Mouse (Mus musculus): ENCODE measurements at regions not wholly inside any gene's neighbourhood (a gene's known extent, or its start where the extent isn't known, plus 50 kb on each side); places are given as distances from the start of the nearest gene placed in this dataset.

DNA sequence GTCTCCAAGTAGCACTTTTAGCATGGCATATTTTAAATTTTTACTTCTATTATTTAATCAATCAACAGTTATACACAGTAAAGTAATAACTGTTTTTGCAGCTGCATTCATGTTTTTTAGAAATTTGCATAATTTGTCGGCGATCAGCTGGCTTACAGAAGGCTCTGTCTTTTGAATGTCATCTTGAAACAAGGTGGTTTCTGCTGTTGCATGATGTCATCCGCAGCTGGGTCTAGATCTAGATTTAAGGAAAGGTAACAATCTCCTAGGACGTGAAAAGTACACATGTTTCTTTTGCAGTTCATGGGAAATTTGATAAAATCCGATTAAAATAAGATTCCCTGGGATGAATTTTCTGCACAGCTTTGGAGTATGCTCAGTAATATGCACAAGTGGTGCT, 534.9 kb downstream of the Ttll7 start:
- ATAC-seq (ENCODE audit: insufficient read depth, low read depth) (no peak), DNase-seq (ENCODE audit: low spot score) (no peak)
- Histone ChIP-seq H3K36me3 (replicated peaks; ENCODE audit: control insufficient read depth, insufficient read depth, low read length) (no peaks in the 10 kb centered on the region), H3K4me2 (ENCODE audit: low read depth, low read length) (no peak overlapping the region), H3K27me3 (ENCODE audit: control insufficient read depth, insufficient read depth, low read length) (no peaks in the 10 kb centered on the region), H3K9ac (replicated peaks; ENCODE audit: low read depth, low read length) (no peak overlapping the region), H3K4me3 (ENCODE audit: low read depth, low read length) (no peak overlapping the region), H3K4me1 (ENCODE audit: control insufficient read depth, insufficient read depth) (no peaks in the 10 kb centered on the region), H3K27ac (ENCODE audit: low read depth) (no peak overlapping the region), H3K9me3 (replicated peaks; ENCODE audit: control insufficient read depth, low read length) (no peaks in the 10 kb centered on the region)
- 81% methylated on average over 5 of the region's 5 CpGs for WGBS
- TF ChIP-seq EP300 (IDR thresholded peaks at IDR 0.05; ENCODE audit: low read depth) (no peak), CTCF (IDR thresholded peaks at IDR 0.05; ENCODE audit: low read depth) (no peak)

DNA sequence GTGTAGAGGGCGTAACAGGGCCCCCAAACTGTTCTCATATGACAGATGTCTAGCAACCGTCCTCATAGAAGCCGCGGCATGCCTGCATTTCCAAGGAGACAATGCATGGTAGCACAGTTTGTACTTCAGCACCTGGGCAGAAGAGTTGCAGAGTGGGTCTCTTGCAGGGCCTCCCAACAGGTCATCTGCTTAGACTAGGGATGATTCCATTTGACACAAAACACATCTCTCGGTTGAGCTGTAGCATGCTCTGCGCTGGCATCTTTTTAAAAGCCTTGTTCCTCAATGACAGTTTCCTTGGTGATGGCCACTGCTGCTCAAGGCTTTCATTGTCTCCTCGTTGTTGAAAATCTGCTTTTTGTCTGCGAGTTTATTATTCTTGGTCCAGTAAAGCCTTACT, 546.1 kb downstream of the Ttll7 start:
- no peak overlapping the region for H3K9ac ChIP-seq (replicated peaks; ENCODE audit: low read depth, low read length)
- no peak for ATAC-seq (ENCODE audit: insufficient read depth, low read depth)
- no peak overlapping the region for H3K4me2 ChIP-seq (ENCODE audit: low read depth, low read length)

DNA sequence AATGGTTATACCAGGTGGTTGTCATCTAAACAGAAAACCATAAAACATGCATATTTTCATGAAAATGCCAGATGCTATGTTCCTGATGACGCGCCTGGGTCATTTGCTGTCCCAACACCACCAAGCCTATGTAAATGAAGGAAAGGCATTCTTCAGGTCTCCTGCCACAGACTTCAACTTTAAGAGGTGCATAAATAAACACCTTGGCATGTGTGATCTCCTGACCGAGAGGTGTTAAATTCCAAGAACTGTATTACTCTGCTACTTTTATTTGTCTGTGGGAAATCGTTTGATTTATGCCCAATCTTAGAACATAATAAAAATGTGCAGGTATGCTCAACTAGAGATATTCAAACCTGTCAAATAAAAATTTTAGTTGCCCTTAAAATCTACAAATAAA, 560.1 kb downstream of the Ttll7 start:
- Histone ChIP-seq H3K4me2 (ENCODE audit: low read depth, low read length) (no peak overlapping the region), H3K36me3 (replicated peaks; ENCODE audit: control insufficient read depth, insufficient read depth, low read length) (no peaks in the 10 kb centered on the region), H3K9ac (replicated peaks; ENCODE audit: low read depth, low read length) (no peak overlapping the region), H3K27ac (ENCODE audit: low read depth) (no peak overlapping the region), H3K4me3 (ENCODE audit: low read depth, low read length) (no peak overlapping the region), H3K27me3 (ENCODE audit: control insufficient read depth, insufficient read depth, low read length) (no peaks in the 10 kb centered on the region), H3K9me3 (replicated peaks; ENCODE audit: control insufficient read depth, low read length) (no peaks in the 10 kb centered on the region), H3K4me1 (ENCODE audit: control insufficient read depth, insufficient read depth) (no peaks in the 10 kb centered on the region)
- WGBS: 86% methylated on average over 4 of the region's 4 CpGs
- TF ChIP-seq CTCF (IDR thresholded peaks at IDR 0.05; ENCODE audit: low read depth): no peak
- TF ChIP-seq EP300 (IDR thresholded peaks at IDR 0.05; ENCODE audit: low read depth): no peak
- DNase-seq (ENCODE audit: low spot score) (no peak), ATAC-seq (ENCODE audit: insufficient read depth, low read depth) (no peak)

More for the DNA sequence above, 546.1 kb downstream of the Ttll7 start:
- no peak overlapping the region for H3K27ac ChIP-seq (ENCODE audit: low read depth)
- no peaks in the 10 kb centered on the region for H3K9me3 ChIP-seq (replicated peaks; ENCODE audit: control insufficient read depth, low read length)
- H3K4me3 ChIP-seq (ENCODE audit: low read depth, low read length): no peak overlapping the region
- no peak for DNase-seq (ENCODE audit: low spot score)
- H3K4me1 ChIP-seq (ENCODE audit: control insufficient read depth, insufficient read depth): no peaks in the 10 kb centered on the region
- no peak for TF ChIP-seq CTCF (IDR thresholded peaks at IDR 0.05; ENCODE audit: low read depth)
- TF ChIP-seq EP300 (IDR thresholded peaks at IDR 0.05; ENCODE audit: low read depth): no peak
- no peaks in the 10 kb centered on the region for H3K36me3 ChIP-seq (replicated peaks; ENCODE audit: control insufficient read depth, insufficient read depth, low read length)
- no peaks in the 10 kb centered on the region for H3K27me3 ChIP-seq (ENCODE audit: control insufficient read depth, insufficient read depth, low read length)
- WGBS: 86% methylated on average over 8 of the region's 8 CpGs

DNA sequence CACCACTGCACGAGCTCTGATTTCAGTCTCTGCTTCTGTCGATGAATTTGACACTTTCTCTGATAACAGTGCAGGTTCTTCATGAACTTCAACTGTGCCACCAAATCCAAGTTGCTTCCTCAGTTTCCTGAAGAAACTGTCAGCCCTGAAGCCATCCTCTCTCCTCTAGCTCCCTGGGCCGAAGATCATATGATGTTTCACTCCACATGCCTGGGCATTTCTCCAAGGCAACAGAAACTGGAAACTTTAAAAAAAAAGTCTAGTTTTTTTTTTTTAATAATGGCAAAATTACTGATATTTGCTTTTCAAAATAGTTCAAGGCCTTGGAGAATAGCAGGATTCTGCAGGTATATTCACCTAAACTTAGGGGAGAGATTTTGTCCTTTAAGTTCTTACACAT, 564.8 kb downstream of the Ttll7 start:
- Histone ChIP-seq H3K4me2 (ENCODE audit: low read depth, low read length) (no peak overlapping the region), H3K4me3 (ENCODE audit: low read depth, low read length) (no peak overlapping the region), H3K36me3 (replicated peaks; ENCODE audit: control insufficient read depth, insufficient read depth, low read length) (no peaks in the 10 kb centered on the region), H3K27me3 (ENCODE audit: control insufficient read depth, insufficient read depth, low read length) (no peaks in the 10 kb centered on the region), H3K9me3 (replicated peaks; ENCODE audit: control insufficient read depth, low read length) (no peaks in the 10 kb centered on the region), H3K27ac (ENCODE audit: low read depth) (no peak overlapping the region), H3K4me1 (ENCODE audit: control insufficient read depth, insufficient read depth) (no peaks in the 10 kb centered on the region), H3K9ac (replicated peaks; ENCODE audit: low read depth, low read length) (no peak overlapping the region)
- TF ChIP-seq CTCF (IDR thresholded peaks at IDR 0.05; ENCODE audit: low read depth): no peak
- DNase-seq (ENCODE audit: low spot score) (no peak), ATAC-seq (ENCODE audit: insufficient read depth, low read depth) (no peak)
- WGBS: 27% methylated on average over 3 of the region's 3 CpGs

DNA sequence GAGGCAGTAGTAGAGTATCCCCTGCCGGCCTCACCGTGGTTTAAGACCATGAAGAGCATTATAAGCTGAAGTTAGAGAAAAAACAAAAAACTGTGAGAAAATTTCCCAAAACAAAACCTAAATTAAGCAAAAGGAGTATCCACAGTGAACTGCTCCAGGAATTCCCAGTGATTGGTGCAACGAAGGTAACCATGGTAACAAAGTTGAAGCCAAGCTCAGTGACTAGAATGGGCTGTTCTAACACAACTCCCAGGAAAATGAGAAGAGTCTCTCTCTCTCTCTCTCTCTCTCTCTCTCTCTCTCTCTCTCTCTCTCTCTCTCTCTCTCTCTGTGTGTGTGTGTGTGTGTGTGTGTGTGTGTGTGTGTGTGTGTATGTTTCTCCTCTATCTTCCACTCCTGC, 567.0 kb downstream of the Ttll7 start:
- DNase-seq (ENCODE audit: low spot score) (no peak), ATAC-seq (ENCODE audit: insufficient read depth, low read depth) (no peak)
- TF ChIP-seq CTCF (IDR thresholded peaks at IDR 0.05; ENCODE audit: low read depth): no peak
- Histone ChIP-seq H3K4me1 (ENCODE audit: control insufficient read depth, insufficient read depth) (no peaks in the 10 kb centered on the region), H3K4me2 (ENCODE audit: low read depth, low read length) (no peak overlapping the region), H3K27ac (ENCODE audit: low read depth) (no peak overlapping the region), H3K27me3 (ENCODE audit: control insufficient read depth, insufficient read depth, low read length) (no peaks in the 10 kb centered on the region), H3K4me3 (ENCODE audit: low read depth, low read length) (no peak overlapping the region), H3K9ac (replicated peaks; ENCODE audit: low read depth, low read length) (no peak overlapping the region), H3K9me3 (replicated peaks; ENCODE audit: control insufficient read depth, low read length) (no peaks in the 10 kb centered on the region), H3K36me3 (replicated peaks; ENCODE audit: control insufficient read depth, insufficient read depth, low read length) (no peaks in the 10 kb centered on the region)
- WGBS: 52% methylated on average over 3 of the region's 3 CpGs

DNA sequence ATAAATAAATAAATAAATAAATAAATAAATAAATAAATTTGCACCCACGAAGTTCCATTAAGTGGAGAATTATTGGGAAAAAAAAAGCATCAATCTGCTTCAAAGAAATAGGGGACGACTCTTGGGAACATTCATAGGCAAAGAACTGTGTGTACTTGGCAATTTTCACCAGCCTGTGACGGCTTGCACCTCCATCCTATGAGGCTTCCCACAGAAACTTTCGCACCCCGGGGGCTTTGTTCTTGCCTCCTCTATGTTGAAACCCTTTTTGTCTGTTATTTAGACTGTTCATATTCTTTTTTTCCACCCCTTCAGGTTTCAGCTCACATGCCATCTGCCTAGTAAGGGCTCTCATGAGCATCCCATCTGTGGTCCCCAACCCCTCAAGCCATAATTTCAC, 570.0 kb downstream of the Ttll7 start:
- 75% methylated on average over 5 of the region's 5 CpGs for WGBS
- H3K36me3 ChIP-seq (replicated peaks; ENCODE audit: control insufficient read depth, insufficient read depth, low read length): no peaks in the 10 kb centered on the region
- no peak overlapping the region for H3K4me3 ChIP-seq (ENCODE audit: low read depth, low read length)
- H3K4me2 ChIP-seq (ENCODE audit: low read depth, low read length): no peak overlapping the region
- no peak overlapping the region for H3K9ac ChIP-seq (replicated peaks; ENCODE audit: low read depth, low read length)
- TF ChIP-seq CTCF (IDR thresholded peaks at IDR 0.05; ENCODE audit: low read depth) (no peak), EP300 (IDR thresholded peaks at IDR 0.05; ENCODE audit: low read depth) (no peak)
- DNase-seq (ENCODE audit: low spot score): no peak
- no peak for ATAC-seq (ENCODE audit: insufficient read depth, low read depth)
- H3K27me3 ChIP-seq (ENCODE audit: control insufficient read depth, insufficient read depth, low read length): no peaks in the 10 kb centered on the region
- H3K9me3 ChIP-seq (replicated peaks; ENCODE audit: control insufficient read depth, low read length): no peaks in the 10 kb centered on the region
- no peak overlapping the region for H3K27ac ChIP-seq (ENCODE audit: low read depth)
- H3K4me1 ChIP-seq (ENCODE audit: control insufficient read depth, insufficient read depth): no peaks in the 10 kb centered on the region
